Mouse (Mus musculus) neural tube, embryonic 10.5 days (tissue): Measurements from ENCODE around the gene Zfp948.
"Not testable (repeated sequence)": the region's sequence is repeated elsewhere in the genome, so short reads cannot be mapped to it uniquely, and the experiment has no call there.

Experiments
- DNase-seq: peaks from one replicate; pipeline ENCODE4 v3.0.0-alpha.2; 2017; ENCODE audit warnings: low spot score; ENCODE audit errors: extremely low spot score

Gene Zfp948

DNA sequence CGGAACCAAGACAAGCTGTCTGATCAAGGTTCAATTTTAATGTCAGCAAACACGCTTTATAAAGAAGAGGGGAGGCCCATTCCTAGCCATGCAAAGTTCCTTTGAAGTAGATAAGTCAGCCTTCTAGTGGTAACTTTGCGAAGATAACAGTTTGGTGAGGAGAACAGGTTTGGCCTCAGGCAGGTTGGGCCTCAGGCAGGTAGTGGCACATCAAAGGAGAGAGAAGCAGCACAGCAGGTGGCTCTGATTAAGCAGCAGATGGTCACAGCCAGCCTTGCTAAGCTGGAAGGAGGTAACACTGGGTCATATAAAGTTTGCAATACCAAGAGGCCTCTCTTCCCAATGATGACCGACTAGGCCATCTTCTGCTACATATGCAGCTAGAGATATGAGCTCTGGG lies 69.0 kb downstream of the Zfp948 start:
- not testable (repeated sequence) for DNase-seq
